In genomic region chr12:84824203-84824602, GRCm38 (mm10) we compare ENCODE assay signal across 21 mouse cellular contexts. TPM values are rescaled to one million over a fixed set of nuclear protein-coding genes. Genes with fewer than 3 reads are reported as not detected.
A peak's percentile ranks its signal among the peaks of the same experiment; 100 is the strongest.
DNase-seq lines count a peak whose midpoint lies in the region; ATAC-seq lines count a peak whose summit lies in the region.
"Had no signal": no experiment of that assay in that cellular context is flagged by ENCODE, and none has a peak within 500 bp of the region (broad histone marks: within the 10 kb centered on the region; RNA-seq: fewer than 3 reads in every experiment).

No protein-coding gene starts in this region.

- 0 out of 2 replicates have a peak, but pooled peaks cover 3% of the 10 kb centered on the region for H3K4me1 ChIP-seq in hindbrain, embryonic 15.5 days (replicated peaks)
- no peaks in the 10 kb centered on the region for H3K4me1 ChIP-seq in hindbrain, embryonic 14.5 days (replicated peaks; ENCODE audit: control insufficient read depth, insufficient read depth, low read length)
- H3K4me1 ChIP-seq in lung, embryonic 15.5 days: peaks cover 12% of the 10 kb centered on the region; the same call in 1 of the 2 replicates
- H3K4me1 ChIP-seq: forebrain, embryonic 15.5 days had no signal

- no peak overlapping the region for H3K9ac ChIP-seq in hindbrain, embryonic 15.5 days
- no peak overlapping the region for H3K9ac ChIP-seq in hindbrain, embryonic 14.5 days
- H3K9ac ChIP-seq in lung, embryonic 15.5 days: no peak overlapping the region
- H3K9ac ChIP-seq: embryonic facial prominence, embryonic 12.5 days; forebrain, embryonic 15.5 days; heart, embryonic 15.5 days had no signal

- no peaks in the 10 kb centered on the region for H3K36me3 ChIP-seq in hindbrain, embryonic 15.5 days
- H3K36me3 ChIP-seq in hindbrain, embryonic 14.5 days (replicated peaks; ENCODE audit: control insufficient read depth, insufficient read depth): no peaks in the 10 kb centered on the region
- H3K36me3 ChIP-seq in lung, embryonic 15.5 days: no peaks in the 10 kb centered on the region
- H3K36me3 ChIP-seq: embryonic facial prominence, embryonic 12.5 days; forebrain, embryonic 15.5 days; heart, embryonic 15.5 days had no signal

- H3K9me3 ChIP-seq in hindbrain, embryonic 15.5 days: no peaks in the 10 kb centered on the region
- H3K9me3 ChIP-seq in hindbrain, embryonic 14.5 days (ENCODE audit: control insufficient read depth, low read length): no peaks in the 10 kb centered on the region
- no peaks in the 10 kb centered on the region for H3K9me3 ChIP-seq in lung, embryonic 15.5 days
- H3K9me3 ChIP-seq: embryonic facial prominence, embryonic 12.5 days; forebrain, embryonic 15.5 days; heart, embryonic 15.5 days had no signal

- no peak overlapping the region for H3K4me3 ChIP-seq in hindbrain, embryonic 15.5 days
- no peak overlapping the region for H3K4me3 ChIP-seq in hindbrain, embryonic 14.5 days (replicated peaks; ENCODE audit: low read length)
- H3K4me3 ChIP-seq in lung, embryonic 15.5 days: no peak overlapping the region
- H3K4me3 ChIP-seq: embryonic facial prominence, embryonic 12.5 days; erythroblast, embryonic 14.5 days; forebrain, embryonic 15.5 days; heart, adult 2 months; heart, embryonic 15.5 days had no signal

- 54% methylated on average over 5 of the region's 5 CpGs for WGBS in hindbrain, embryonic 15.5 days
- WGBS in hindbrain, embryonic 14.5 days: 60% methylated on average over 5 of the region's 5 CpGs
- 49% methylated on average over 5 of the region's 5 CpGs for WGBS in lung, embryonic 15.5 days

- no peak for DNase-seq in hindbrain, embryonic 14.5 days (ENCODE audit: low spot score)
- no peak for DNase-seq in lung, adult 18-20 months
- peak; percentile 70 for DNase-seq in fat pad, adult 2 months (ENCODE audit: extremely low read depth, low read depth, low spot score)
- DNase-seq in left cerebral cortex, adult 8-10 months (ENCODE audit: low spot score in 2 of 2): no peak
- DNase-seq in adrenal gland, postnatal 36 days: no peak
- DNase-seq: cerebellum, adult 11 months; cerebellum, adult 8-10 months; embryo, embryonic 11 days; gastrocnemius, postnatal 10 days had no signal

- peak overlapping the region; percentile 42; the same call in 1 of the 2 replicates for H3K27ac ChIP-seq in hindbrain, embryonic 15.5 days (replicated peaks)
- no peak overlapping the region for H3K27ac ChIP-seq in hindbrain, embryonic 14.5 days
- H3K27ac ChIP-seq in lung, embryonic 15.5 days: 0 out of 2 replicates have a peak overlapping the region, but pooled peaks have one; percentile 0
- H3K27ac ChIP-seq: embryonic facial prominence, embryonic 12.5 days; forebrain, embryonic 15.5 days; heart, adult 2 months; heart, embryonic 15.5 days; hindbrain, postnatal 0 days had no signal

- no peak overlapping the region for H3K4me2 ChIP-seq in hindbrain, embryonic 15.5 days
- no peak overlapping the region for H3K4me2 ChIP-seq in hindbrain, embryonic 14.5 days (replicated peaks)
- H3K4me2 ChIP-seq in lung, embryonic 15.5 days: no peak overlapping the region
- H3K4me2 ChIP-seq: embryonic facial prominence, embryonic 12.5 days; forebrain, embryonic 15.5 days; heart, embryonic 11.5 days; heart, embryonic 15.5 days had no signal

- ATAC-seq in hindbrain, embryonic 15.5 days (ENCODE audit: low FRiP score, low read depth): no peak
- ATAC-seq in hindbrain, embryonic 14.5 days (ENCODE audit: low FRiP score): no peak
- ATAC-seq in lung, embryonic 15.5 days (ENCODE audit: borderline replicate concordance, extremely low read depth, low FRiP score, low TSS enrichment): no peak
- ATAC-seq: forebrain, embryonic 15.5 days; hindbrain, postnatal 0 days had no signal

- no peaks in the 10 kb centered on the region for H3K27me3 ChIP-seq in hindbrain, embryonic 15.5 days
- H3K27me3 ChIP-seq in hindbrain, embryonic 14.5 days (ENCODE audit: control insufficient read depth, insufficient read depth, low read length): no peaks in the 10 kb centered on the region
- no peaks in the 10 kb centered on the region; the same call in 1 of the 2 replicates for H3K27me3 ChIP-seq in lung, embryonic 15.5 days
- H3K27me3 ChIP-seq: forebrain, embryonic 15.5 days had no signal

RNA-seq across cellular contexts. Expression of gene Isca2, which starts 51.2 kb away (rescaled TPM):
- polyA plus RNA-seq in hindbrain, embryonic 15.5 days (2015; fragmentation: Nextera tagmentation; extraction: Ambion mirVana): 137 and 151 TPM in 2 replicates
- polyA plus RNA-seq in hindbrain, embryonic 14.5 days (2014; fragmentation: Nextera tagmentation; extraction: Ambion mirVana): 127 and 132 TPM in 2 replicates
- 130 and 136 TPM in 2 replicates for polyA plus RNA-seq in lung, embryonic 15.5 days (2015; fragmentation: Nextera tagmentation; extraction: Ambion mirVana)
- total RNA-seq in left cerebral cortex, adult 8-10 months (2022): 10 to 100 TPM; 52.3 to 66.3 (median 60.8) TPM
- 10 to 100 TPM; 60.9 to 68.7 TPM for total RNA-seq in adrenal gland, postnatal 36 days (2021)

RNA-seq across cellular contexts. Expression of gene Npc2, which starts 51.3 kb away (rescaled TPM):
- polyA plus RNA-seq in hindbrain, embryonic 15.5 days (2015; fragmentation: Nextera tagmentation; extraction: Ambion mirVana): 59.0 and 64.0 TPM in 2 replicates
- 51.6 and 54.3 TPM in 2 replicates for polyA plus RNA-seq in hindbrain, embryonic 14.5 days (2014; fragmentation: Nextera tagmentation; extraction: Ambion mirVana)
- polyA plus RNA-seq in lung, embryonic 15.5 days (2015; fragmentation: Nextera tagmentation; extraction: Ambion mirVana): 150 and 162 TPM in 2 replicates
- 10 to 100 TPM; 30.5 to 57.3 (median 41.3) TPM for total RNA-seq in left cerebral cortex, adult 8-10 months (2022)
- 10 to 100 TPM; 82.3 to 91.0 TPM for total RNA-seq in adrenal gland, postnatal 36 days (2021)

RNA-seq across cellular contexts. Expression of gene Ltbp2, which starts 52.1 kb away (rescaled TPM):
- polyA plus RNA-seq in hindbrain, embryonic 15.5 days (2015; fragmentation: Nextera tagmentation; extraction: Ambion mirVana): 0.26 and 0.39 TPM in 2 replicates
- 0.07 and 0.14 TPM in 2 replicates for polyA plus RNA-seq in hindbrain, embryonic 14.5 days (2014; fragmentation: Nextera tagmentation; extraction: Ambion mirVana)
- polyA plus RNA-seq in lung, embryonic 15.5 days (2015; fragmentation: Nextera tagmentation; extraction: Ambion mirVana): 12.8 and 15.1 TPM in 2 replicates
- total RNA-seq in left cerebral cortex, adult 8-10 months (2022): 1 to 10 TPM in 2 of 4 experiments, under 1 TPM in 2; 0.50 to 1.2 (median 0.98) TPM
- 1 to 10 TPM; 6.5 to 6.6 TPM for total RNA-seq in adrenal gland, postnatal 36 days (2021)
- total RNA-seq: common myeloid progenitor, adult 5-6 weeks; hematopoietic stem cell, adult 5-6 weeks had no signal
- polyA plus RNA-seq: forebrain, embryonic 11.5 days had no signal
